Mouse (Mus musculus) lung, adult 2 months (tissue): ENCODE results near the gene Pvr.

Experiments
- CTCF ChIP-seq: fragments of 200-500 bp; IDR thresholded peaks from 2 replicates; pipeline ENCODE4 v1.5.1; 2011; ENCODE audit warnings: mild to moderate bottlenecking, low read length, control low read depth; ENCODE audit not compliant: insufficient read depth
- POLR2A ChIP-seq: fragments of 200-500 bp; IDR thresholded peaks from 2 replicates; pipeline ENCODE4 v1.6.1; 2011; ENCODE audit warnings: low read depth, mild to moderate bottlenecking, control low read depth, low read length, borderline replicate concordance; ENCODE audit errors: extremely low read depth

DNA sequence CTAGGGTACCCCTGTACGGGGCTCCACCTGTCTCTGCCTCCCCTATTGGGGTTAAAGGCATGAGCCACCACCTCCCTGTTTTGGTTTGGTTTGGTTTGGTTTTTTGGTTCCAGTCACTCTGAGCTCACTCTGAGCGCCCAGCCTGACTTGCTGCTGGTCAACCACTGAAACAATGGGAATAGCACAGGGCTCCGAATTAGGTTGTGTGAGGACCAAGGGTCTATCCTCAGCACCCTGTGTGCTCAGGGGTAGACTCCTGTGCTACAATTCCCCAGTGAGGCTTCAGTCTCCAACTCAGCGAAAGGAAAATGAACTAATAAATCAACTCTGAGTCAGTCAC lies 824 bp downstream of the Pvr start:
- TF ChIP-seq CTCF (no peak), POLR2A (no peak)
